Mouse (Mus musculus) lung, embryonic 16.5 days (tissue): ENCODE data around the gene Gm13289. TPM values are rescaled to one million over a fixed set of nuclear protein-coding genes. Genes with fewer than 3 reads are reported as not detected.
"Not testable (repeated sequence)": the region's sequence is repeated elsewhere in the genome, so short reads cannot be mapped to it uniquely, and the experiment has no call there.

Source experiments
- ATAC-seq: fragments of 200-750 bp; cut with Nextera tagmentation; 2 replicates; pipeline ENCODE4 v1.8.0; 2017; ENCODE audit warnings: low read depth, mild to moderate bottlenecking, moderate library complexity
- H3K27ac ChIP-seq: fragments of 300-500 bp; sonication (generic); 2 replicates; pipeline ENCODE4 v1.5.1; 2014; ENCODE audit warnings: mild to moderate bottlenecking, control low read depth, low read length
- H3K27me3 ChIP-seq: fragments of 300-500 bp; sonication (generic); 2 replicates; pipeline ENCODE4 v1.6.1; 2014; ENCODE audit warnings: low read depth, low read length, mixed read lengths; ENCODE audit not compliant: control insufficient read depth, insufficient read depth
- H3K36me3 ChIP-seq: fragments of 300-500 bp; sonication (generic); 2 replicates; pipeline ENCODE4 v1.6.1; 2014; ENCODE audit warnings: low read length; ENCODE audit not compliant: control insufficient read depth, insufficient read depth
- H3K4me1 ChIP-seq: fragments of 300-500 bp; sonication (generic); replicated peaks from 2 replicates; pipeline ENCODE4 v1.6.1; 2014; ENCODE audit warnings: low read length, mixed read lengths; ENCODE audit not compliant: control insufficient read depth, insufficient read depth
- H3K4me2 ChIP-seq: fragments of 300-500 bp; sonication (generic); 2 replicates; pipeline ENCODE4 v1.6.1; 2014; ENCODE audit warnings: low read depth, low read length, control low read depth
- H3K4me3 ChIP-seq: fragments of 300-500 bp; sonication (generic); 2 replicates; pipeline ENCODE4 v1.5.1; 2014; ENCODE audit warnings: mild to moderate bottlenecking, low read length, control low read depth
- H3K9ac ChIP-seq: fragments of 300-500 bp; sonication (generic); 2 replicates; pipeline ENCODE4 v1.6.1; 2014; ENCODE audit warnings: low read length, control low read depth
- H3K9me3 ChIP-seq: fragments of 300-500 bp; sonication (generic); 2 replicates; pipeline ENCODE4 v1.6.1; 2016; ENCODE audit warnings: low read length; ENCODE audit not compliant: control insufficient read depth
- WGBS: fragments of 180-500 bp; shearing (Covaris S2); extraction: QIAGEN DNeasy Blood & Tissue Kit; methylation state at CpG from one replicate; pipeline ENCODE4 v1.1.7; 2014; 5-methylcytosine and 5-hydroxymethylcytosine counted together
- polyA plus RNA-seq: library from polyadenylated mRNA; unstranded; fragments of >200 nt; fragmentation: Nextera tagmentation; extraction: Ambion mirVana; gene quantifications from 2 replicates; pipeline ENCODE4 v1.2.1, GENCODE M21; 2015

Gm13289 gene
- polyA plus RNA-seq, 1 experiment from 2014 or later = not detected

- H3K9me3 ChIP-seq, H3K4me1 ChIP-seq, H3K27ac ChIP-seq, ATAC-seq, H3K27me3 ChIP-seq, H3K9ac ChIP-seq, H3K4me3 ChIP-seq, H3K36me3 ChIP-seq, H3K4me2 ChIP-seq: not testable (repeated sequence)
- WGBS = 6% methylated on average over 2 of the region's 7 CpGs
Observed at GRCm38 (mm10) chr4:88799365-88799764, 22.6 kb downstream of the Gm13289 start, which contains the start of gene Gm13285. Gene Gm13285 (plus strand): TSS chr4:88799665.

- ATAC-seq, H3K9ac ChIP-seq: not testable (repeated sequence)
Observed at GRCm38 (mm10) chr4:88802954-88803353, 26.2 kb downstream of the Gm13289 start, which contains the start of gene Gm13287. Gene Gm13287 (plus strand): TSS chr4:88803254.

GRCm38 (mm10) chr4:88805231-88805630, 28.5 kb downstream of the Gm13289 start, which contains the start of gene Gm13288:
Gene Gm13288 (plus strand): TSS chr4:88805531.
- H3K4me1 ChIP-seq, H3K9ac ChIP-seq, H3K27ac ChIP-seq, H3K36me3 ChIP-seq, ATAC-seq, H3K9me3 ChIP-seq, H3K27me3 ChIP-seq: not testable (repeated sequence)
- H3K4me3 ChIP-seq = peak within 1 kb of the TSS; percentile 26; the same call in 1 of the 2 replicates
- H3K4me2 ChIP-seq = peak within 1 kb of the TSS; percentile 32; the same call in 1 of the 2 replicates
- no CpG with 5 or more reads among the region's 8 CpGs for WGBS

More at GRCm38 (mm10) chr4:88802954-88803353, 26.2 kb downstream of the Gm13289 start, which contains the start of gene Gm13287:
- H3K27ac ChIP-seq, H3K4me1 ChIP-seq, H3K4me2 ChIP-seq, H3K4me3 ChIP-seq, H3K27me3 ChIP-seq, H3K36me3 ChIP-seq, H3K9me3 ChIP-seq: not testable (repeated sequence)
- no CpG with 5 or more reads among the region's 29 CpGs for WGBS

- H3K36me3 ChIP-seq, H3K9me3 ChIP-seq, H3K4me1 ChIP-seq, H3K27ac ChIP-seq, ATAC-seq, H3K27me3 ChIP-seq, H3K9ac ChIP-seq: not testable (repeated sequence)
- Histone ChIP-seq H3K4me3 (peak overlapping the region; percentile 26; the same call in 1 of the 2 replicates), H3K4me2 (peak overlapping the region; percentile 32; the same call in 1 of the 2 replicates)
- no CpG with 5 or more reads among the region's 34 CpGs for WGBS
Observed at GRCm38 (mm10) chr4:88805761-88806160, 29.0 kb downstream of the Gm13289 start.

GRCm38 (mm10) chr4:88815928-88816327, 39.2 kb downstream of the Gm13289 start, which contains the start of gene Ifna7:
Gene Ifna7 (plus strand): TSS chr4:88816228.
- ATAC-seq = no peak
- Histone ChIP-seq H3K36me3 (no peaks in the 10 kb centered on the region), H3K9me3 (no peaks in the 10 kb centered on the region), H3K4me1 (no peaks in the 10 kb centered on the region), H3K27me3 (no peaks in the 10 kb centered on the region), H3K27ac (no peak within 1 kb of the TSS), H3K4me3 (no peak within 1 kb of the TSS), H3K9ac (no peak within 1 kb of the TSS), H3K4me2 (no peak within 1 kb of the TSS)
- 52% methylated on average over 3 of the region's 3 CpGs for WGBS

GRCm38 (mm10) chr4:88819659-88820058, 42.9 kb downstream of the Gm13289 start, which contains the start of gene Ifna11:
Gene Ifna11 (plus strand): TSS chr4:88819959.
- no peaks in the 10 kb centered on the region for H3K9me3 ChIP-seq
- no peak within 1 kb of the TSS for H3K27ac ChIP-seq
- H3K4me3 ChIP-seq = no peak within 1 kb of the TSS
- no peaks in the 10 kb centered on the region for H3K27me3 ChIP-seq
- no peak within 1 kb of the TSS for H3K9ac ChIP-seq
- H3K36me3 ChIP-seq = no peaks in the 10 kb centered on the region
- ATAC-seq = no peak
- 79% methylated on average over 1 of the region's 1 CpGs for WGBS
- no peaks in the 10 kb centered on the region for H3K4me1 ChIP-seq
- H3K4me2 ChIP-seq = no peak within 1 kb of the TSS

GRCm38 (mm10) chr4:88822995-88823394, 46.3 kb downstream of the Gm13289 start:
- Histone ChIP-seq H3K9me3 (no peaks in the 10 kb centered on the region), H3K4me2 (no peak overlapping the region), H3K36me3 (no peaks in the 10 kb centered on the region), H3K4me1 (no peaks in the 10 kb centered on the region), H3K4me3 (no peak overlapping the region), H3K27me3 (no peaks in the 10 kb centered on the region), H3K27ac (no peak overlapping the region), H3K9ac (no peak overlapping the region)
- WGBS = 24% methylated on average over 4 of the region's 4 CpGs
- ATAC-seq = no peak

Other genes with a start within 250 kb of the Gm13289 start
- not detected in 2 replicates for gene Ifna15, start 218.7 kb upstream of the Gm13289 start, polyA plus RNA-seq
- not detected in 2 replicates for gene Ifna14, start 205.1 kb upstream of the Gm13289 start, polyA plus RNA-seq
- not detected in 2 replicates for gene Ifna9, start 184.5 kb upstream of the Gm13289 start, polyA plus RNA-seq
- not detected in 2 replicates for gene Ifna12, start 173.5 kb upstream of the Gm13289 start, polyA plus RNA-seq
- not detected in 2 replicates for gene C87499, start 142.5 kb upstream of the Gm13289 start, polyA plus RNA-seq
- gene Ifna13, start 132.5 kb upstream of the Gm13289 start, polyA plus RNA-seq = not detected in 2 replicates
- gene Ifna16, start 100.0 kb upstream of the Gm13289 start, polyA plus RNA-seq = not detected in 2 replicates
- gene Ifna2, start 93.0 kb upstream of the Gm13289 start, polyA plus RNA-seq = not detected in 2 replicates
- not detected in 2 replicates for gene Ifnab, start 85.6 kb upstream of the Gm13289 start, polyA plus RNA-seq
- 0.82 and 1.2 TPM in 2 replicates for gene Gm26566, start 55.1 kb upstream of the Gm13289 start, polyA plus RNA-seq
- gene Klhl9, start 54.5 kb upstream of the Gm13289 start, polyA plus RNA-seq = 88.1 and 91.8 TPM in 2 replicates
- not detected in 2 replicates for gene Gm13271, start 22.1 kb upstream of the Gm13289 start, polyA plus RNA-seq
- gene Gm13283, start 16.8 kb upstream of the Gm13289 start, polyA plus RNA-seq = 0.31 TPM in 1 of 2 replicates, not detected in the other
- gene Gm13290, start 3.1 kb upstream of the Gm13289 start, polyA plus RNA-seq = 0.38 and 0.49 TPM in 2 replicates
- gene Gm13272, start 2.9 kb downstream of the Gm13289 start, polyA plus RNA-seq = not detected in 2 replicates
- gene Ifnz, start 5.2 kb downstream of the Gm13289 start, polyA plus RNA-seq = 0.34 TPM in 1 of 2 replicates, not detected in the other
- 0.36 and 1.2 TPM in 2 replicates for gene Gm13276, start 8.8 kb downstream of the Gm13289 start, polyA plus RNA-seq
- gene Gm13277, start 11.7 kb downstream of the Gm13289 start, polyA plus RNA-seq = not detected in 2 replicates
- not detected in 2 replicates for gene Gm13278, start 14.6 kb downstream of the Gm13289 start, polyA plus RNA-seq
- not detected in 2 replicates for gene Gm13275, start 17.6 kb downstream of the Gm13289 start, polyA plus RNA-seq
- not detected in 2 replicates for gene Gm13279, start 20.5 kb downstream of the Gm13289 start, polyA plus RNA-seq
- 1.5 and 1.8 TPM in 2 replicates for gene Gm13285, start 22.7 kb downstream of the Gm13289 start, polyA plus RNA-seq
- gene Gm13287, start 26.3 kb downstream of the Gm13289 start, polyA plus RNA-seq = not detected in 2 replicates
- not detected in 2 replicates for gene Gm13288, start 28.6 kb downstream of the Gm13289 start, polyA plus RNA-seq
- not detected in 2 replicates for gene Ifna7, start 39.3 kb downstream of the Gm13289 start, polyA plus RNA-seq
- not detected in 2 replicates for gene Ifna11, start 43.0 kb downstream of the Gm13289 start, polyA plus RNA-seq
- gene Ifna6, start 50.5 kb downstream of the Gm13289 start, polyA plus RNA-seq = not detected in 2 replicates
- not detected in 2 replicates for gene Ifna5, start 58.6 kb downstream of the Gm13289 start, polyA plus RNA-seq
- gene Ifna4, start 64.9 kb downstream of the Gm13289 start, polyA plus RNA-seq = not detected in 2 replicates
- not detected in 2 replicates for gene Ifna1, start 73.2 kb downstream of the Gm13289 start, polyA plus RNA-seq
- not detected in 2 replicates for gene Ifne, start 103.3 kb downstream of the Gm13289 start, polyA plus RNA-seq